Mouse (Mus musculus) heart, embryonic 16.5 days (tissue): Measurements from ENCODE around the gene Mylip. TPM values are rescaled to one million over a fixed set of nuclear protein-coding genes. Genes with fewer than 3 reads are reported as not detected.

Experiments
- ATAC-seq: fragments of 200-750 bp; cut with Nextera tagmentation; replicated peaks from 2 replicates; pipeline ENCODE4 v1.8.0; 2017; ENCODE audit warnings: moderate number of reproducible peaks; ENCODE audit not compliant: insufficient read depth, low FRiP score; ENCODE audit errors: extremely low read depth
- H3K27ac ChIP-seq: fragments of 300-500 bp; sonication (generic); 2 replicates; pipeline ENCODE4 v1.5.1; 2014; ENCODE audit warnings: mild to moderate bottlenecking, low read length, control low read depth, moderate library complexity
- H3K27me3 ChIP-seq: fragments of 300-500 bp; sonication (generic); 2 replicates; pipeline ENCODE4 v1.6.1; 2014; ENCODE audit warnings: low read length, mixed read lengths; ENCODE audit not compliant: control insufficient read depth, insufficient read depth
- H3K36me3 ChIP-seq: fragments of 300-500 bp; sonication (generic); 2 replicates; pipeline ENCODE4 v1.6.1; 2014; ENCODE audit not compliant: control insufficient read depth, insufficient read depth
- H3K4me1 ChIP-seq: fragments of 300-500 bp; sonication (generic); 2 replicates; pipeline ENCODE4 v1.6.1; 2014; ENCODE audit warnings: low read length, mixed read lengths; ENCODE audit not compliant: control insufficient read depth, insufficient read depth
- H3K4me2 ChIP-seq: fragments of 300-500 bp; sonication (generic); 2 replicates; pipeline ENCODE4 v1.6.1; 2014; ENCODE audit warnings: low read depth, mild to moderate bottlenecking, control low read depth, low read length
- H3K4me3 ChIP-seq: fragments of 300-500 bp; sonication (generic); 2 replicates; pipeline ENCODE4 v1.5.1; 2014; ENCODE audit warnings: mild to moderate bottlenecking, control low read depth, low read length
- H3K9ac ChIP-seq: fragments of 300-500 bp; sonication (generic); 2 replicates; pipeline ENCODE4 v1.6.1; 2014; ENCODE audit warnings: low read length, control low read depth
- H3K9me3 ChIP-seq: fragments of 300-500 bp; sonication (generic); replicated peaks from 2 replicates; pipeline ENCODE4 v1.6.1; 2016; ENCODE audit warnings: low read length; ENCODE audit not compliant: control insufficient read depth
- WGBS: fragments of 180-500 bp; shearing (Covaris S2); extraction: QIAGEN DNeasy Blood & Tissue Kit; methylation state at CpG from one replicate; pipeline ENCODE4 v1.1.7; 2014; 5-methylcytosine and 5-hydroxymethylcytosine counted together
- polyA plus RNA-seq: library from polyadenylated mRNA; unstranded; fragments of >200 nt; fragmentation: Nextera tagmentation; extraction: Ambion mirVana; gene quantifications from 2 replicates; pipeline ENCODE4 v1.2.1, GENCODE M21; 2015

Gene Mylip
- polyA plus RNA-seq, 1 experiment from 2014 or later = 13.2 TPM

DNA sequence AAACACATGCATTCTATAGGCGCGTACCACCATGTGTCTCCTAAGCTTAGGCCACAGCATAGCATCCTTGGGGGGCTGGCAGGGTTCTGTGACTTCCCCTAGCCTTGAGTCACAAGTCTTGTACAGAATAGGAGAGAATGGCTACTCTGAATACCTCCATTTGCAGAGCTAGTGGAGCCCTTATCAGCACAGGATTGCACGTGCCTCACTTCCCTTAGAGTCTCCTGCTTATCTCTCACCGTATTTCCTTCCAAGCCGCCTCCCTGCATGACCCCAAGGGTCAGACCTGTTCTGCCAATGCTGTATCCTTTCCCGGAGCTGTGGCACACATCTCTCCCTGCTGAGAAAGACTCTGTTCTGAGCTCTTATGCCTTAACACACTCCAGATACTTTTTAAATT lies 17.2 kb downstream of the Mylip start:
- peaks cover 64% of the 10 kb centered on the region for H3K36me3 ChIP-seq
- no peak for ATAC-seq
- H3K27me3 ChIP-seq = no peaks in the 10 kb centered on the region
- H3K4me1 ChIP-seq = no peaks in the 10 kb centered on the region; the same call in 1 of the 2 replicates
- H3K4me3 ChIP-seq = no peak overlapping the region
- no peak overlapping the region for H3K27ac ChIP-seq
- 36% methylated on average over 6 of the region's 6 CpGs for WGBS
- no peak overlapping the region for H3K4me2 ChIP-seq
- no peak overlapping the region for H3K9ac ChIP-seq
- no peaks in the 10 kb centered on the region for H3K9me3 ChIP-seq

DNA sequence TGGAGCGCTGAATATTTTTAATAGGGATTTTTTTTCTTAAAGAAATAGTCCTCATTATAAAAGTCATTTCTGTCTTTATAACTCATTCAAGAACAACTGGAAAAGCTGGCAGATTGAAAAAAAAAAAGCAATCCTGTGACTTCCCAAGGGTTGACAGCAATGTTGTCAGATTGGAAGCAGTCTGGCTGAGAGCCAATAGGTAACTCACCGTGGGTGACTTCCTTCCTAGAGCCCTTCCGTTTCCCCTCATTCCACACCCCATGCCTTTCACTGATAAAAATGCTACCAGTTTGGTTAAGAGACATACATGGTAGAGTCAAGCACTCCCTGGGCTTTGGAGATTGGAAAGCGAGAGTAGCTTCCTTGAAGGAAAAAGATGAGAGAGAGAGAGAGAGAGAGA lies 21.4 kb downstream of the Mylip start:
- peaks cover 65% of the 10 kb centered on the region for H3K36me3 ChIP-seq
- WGBS = 60% methylated on average over 4 of the region's 4 CpGs

DNA sequence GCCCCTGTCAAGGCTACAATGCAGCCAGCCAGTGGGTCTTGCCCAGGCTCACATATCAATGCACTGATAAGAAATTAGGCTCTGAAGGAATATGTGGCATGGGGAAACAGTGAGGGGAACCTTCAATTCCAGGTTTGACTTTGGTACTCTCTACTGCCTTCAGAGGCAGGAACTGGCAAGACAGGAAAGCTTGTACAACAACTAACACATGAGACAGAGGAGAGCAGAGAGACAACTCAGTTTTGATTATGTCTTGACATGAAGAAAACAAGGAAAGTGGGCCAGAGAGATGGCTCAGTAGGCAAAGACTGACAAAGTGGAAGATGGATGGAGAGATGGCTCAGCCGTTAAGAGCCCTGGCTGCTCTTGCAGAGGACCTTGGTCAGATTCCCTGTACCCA lies 23.5 kb downstream of the Mylip start:
- Histone ChIP-seq H3K36me3 (peaks cover 44% of the 10 kb centered on the region), H3K27me3 (no peaks in the 10 kb centered on the region)

More for the DNA sequence above, 21.4 kb downstream of the Mylip start:
- Histone ChIP-seq H3K4me2 (no peak overlapping the region), H3K27me3 (no peaks in the 10 kb centered on the region), H3K27ac (no peak overlapping the region), H3K9me3 (no peaks in the 10 kb centered on the region), H3K4me3 (no peak overlapping the region), H3K9ac (no peak overlapping the region), H3K4me1 (no peaks in the 10 kb centered on the region)
- ATAC-seq = no peak

GRCm38 (mm10) chr13:45414031-45414430 lies 24.5 kb downstream of the Mylip start:
- WGBS = 72% methylated on average over 9 of the region's 9 CpGs
- Histone ChIP-seq H3K27me3 (no peaks in the 10 kb centered on the region), H3K4me3 (no peak overlapping the region), H3K27ac (no peak overlapping the region), H3K36me3 (peaks cover 35% of the 10 kb centered on the region), H3K9ac (no peak overlapping the region), H3K4me1 (no peaks in the 10 kb centered on the region), H3K9me3 (no peaks in the 10 kb centered on the region), H3K4me2 (no peak overlapping the region)
- ATAC-seq = no peak

More for the DNA sequence above, 23.5 kb downstream of the Mylip start:
- Histone ChIP-seq H3K4me2 (no peak overlapping the region), H3K4me3 (no peak overlapping the region), H3K9me3 (no peaks in the 10 kb centered on the region), H3K27ac (no peak overlapping the region), H3K9ac (no peak overlapping the region), H3K4me1 (no peaks in the 10 kb centered on the region)
- 88% methylated on average over 1 of the region's 1 CpGs for WGBS
- no peak for ATAC-seq

GRCm38 (mm10) chr13:45416621-45417057 lies 27.1 kb downstream of the Mylip start:
- Histone ChIP-seq H3K27ac (no peak overlapping the region), H3K36me3 (peaks cover 16% of the 10 kb centered on the region), H3K4me1 (no peaks in the 10 kb centered on the region), H3K9ac (no peak overlapping the region), H3K27me3 (no peaks in the 10 kb centered on the region), H3K9me3 (no peaks in the 10 kb centered on the region), H3K4me3 (no peak overlapping the region), H3K4me2 (no peak overlapping the region)
- 63% methylated on average over 14 of the region's 14 CpGs for WGBS
- no peak for ATAC-seq

- no peak overlapping the region for H3K4me3 ChIP-seq
- H3K9me3 ChIP-seq = no peaks in the 10 kb centered on the region
- H3K36me3 ChIP-seq = no peaks in the 10 kb centered on the region
- no peak overlapping the region for H3K4me2 ChIP-seq
- H3K27ac ChIP-seq = no peak overlapping the region
- H3K9ac ChIP-seq = no peak overlapping the region
- no peaks in the 10 kb centered on the region for H3K27me3 ChIP-seq
- WGBS = 66% methylated on average over 12 of the region's 12 CpGs
- no peak for ATAC-seq
- H3K4me1 ChIP-seq = no peaks in the 10 kb centered on the region
Measured at GRCm38 (mm10) chr13:45418986-45419385, 29.4 kb downstream of the Mylip start.

- Histone ChIP-seq H3K4me2 (no peak overlapping the region), H3K27ac (no peak overlapping the region), H3K36me3 (no peaks in the 10 kb centered on the region), H3K27me3 (no peaks in the 10 kb centered on the region), H3K9ac (no peak overlapping the region), H3K4me1 (no peaks in the 10 kb centered on the region), H3K4me3 (no peak overlapping the region), H3K9me3 (no peaks in the 10 kb centered on the region)
- no peak for ATAC-seq
- 86% methylated on average over 13 of the region's 13 CpGs for WGBS
Measured at GRCm38 (mm10) chr13:45422251-45422650, 32.7 kb downstream of the Mylip start.

GRCm38 (mm10) chr13:45422709-45423108 lies 33.2 kb downstream of the Mylip start:
- H3K4me1 ChIP-seq = no peaks in the 10 kb centered on the region
- 83% methylated on average over 5 of the region's 5 CpGs for WGBS

DNA sequence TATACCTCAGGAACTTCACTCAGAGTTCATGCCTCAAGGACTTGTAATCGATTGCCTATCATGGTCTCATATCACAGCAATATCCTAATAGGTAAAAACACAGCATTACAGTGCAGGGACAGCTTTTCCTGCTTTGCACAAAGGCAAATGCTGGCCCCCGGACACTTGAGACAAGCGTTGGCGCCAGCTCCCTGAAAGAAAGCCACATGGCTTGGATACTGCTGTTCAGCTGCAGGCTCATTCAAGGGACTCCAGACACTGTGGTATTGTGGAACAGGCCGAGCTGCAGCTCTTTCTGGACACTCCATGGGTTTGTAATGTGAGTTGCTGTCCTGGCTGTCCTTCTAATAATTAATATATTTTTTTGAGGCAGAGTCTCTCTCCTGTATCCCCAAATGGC lies 34.4 kb downstream of the Mylip start:
- WGBS = 74% methylated on average over 5 of the region's 5 CpGs
- H3K4me3 ChIP-seq = no peak overlapping the region
- no peak overlapping the region for H3K9ac ChIP-seq
- H3K4me2 ChIP-seq = no peak overlapping the region
- H3K9me3 ChIP-seq = no peaks in the 10 kb centered on the region
- no peaks in the 10 kb centered on the region for H3K27me3 ChIP-seq
- no peak overlapping the region for H3K27ac ChIP-seq
- no peak for ATAC-seq
- peaks cover 4% of the 10 kb centered on the region for H3K4me1 ChIP-seq
- H3K36me3 ChIP-seq = no peaks in the 10 kb centered on the region

More at GRCm38 (mm10) chr13:45422709-45423108, 33.2 kb downstream of the Mylip start:
- H3K9ac ChIP-seq = no peak overlapping the region
- H3K27ac ChIP-seq = no peak overlapping the region
- no peaks in the 10 kb centered on the region for H3K27me3 ChIP-seq
- no peaks in the 10 kb centered on the region for H3K9me3 ChIP-seq
- no peak for ATAC-seq
- no peak overlapping the region for H3K4me3 ChIP-seq
- no peaks in the 10 kb centered on the region for H3K36me3 ChIP-seq
- H3K4me2 ChIP-seq = no peak overlapping the region
